Mouse (Mus musculus) testis, adult 2 months (tissue): Measurements from ENCODE around the gene Otop3. TPM values are rescaled to one million over a fixed set of nuclear protein-coding genes. Genes with fewer than 3 reads are reported as not detected.
A peak's percentile ranks its signal among the peaks of the same experiment; 100 is the strongest.

Experiments used
- H3K27ac ChIP-seq: fragments of 200-500 bp; 2 replicates; pipeline ENCODE4 v1.5.1; 2012; ENCODE audit warnings: low read depth, low read length; ENCODE audit not compliant: control insufficient read depth, insufficient read depth
- H3K27me3 ChIP-seq: fragments of 200-500 bp; 2 replicates; pipeline ENCODE4 v1.6.1; 2012; ENCODE audit warnings: mild to moderate bottlenecking, low read length, moderate library complexity; ENCODE audit not compliant: control insufficient read depth, insufficient read depth
- H3K36me3 ChIP-seq: fragments of 200-500 bp; 2 replicates; pipeline ENCODE4 v1.6.1; 2012; ENCODE audit warnings: mild to moderate bottlenecking, low read length; ENCODE audit not compliant: control insufficient read depth, insufficient read depth
- H3K4me1 ChIP-seq: fragments of 200-500 bp; 2 replicates; pipeline ENCODE4 v1.6.1; 2012; ENCODE audit warnings: low read length; ENCODE audit not compliant: control insufficient read depth, insufficient read depth
- H3K4me3 ChIP-seq: fragments of 200-500 bp; 2 replicates; pipeline ENCODE4 v1.5.1; 2012; ENCODE audit warnings: low read depth, mild to moderate bottlenecking, low read length, moderate library complexity, mixed read lengths; ENCODE audit not compliant: control insufficient read depth
- CTCF ChIP-seq: fragments of 200-500 bp; IDR thresholded peaks from 2 replicates; pipeline ENCODE4 v1.5.1; 2012; ENCODE audit warnings: low read depth, mild to moderate bottlenecking, inconsistent platforms, low read length, moderate library complexity; ENCODE audit not compliant: control insufficient read depth, insufficient read depth, insufficient replicate concordance
- POLR2A ChIP-seq: fragments of 200-500 bp; IDR thresholded peaks from 2 replicates; pipeline ENCODE4 v1.6.1; 2012; ENCODE audit warnings: low read depth, mild to moderate bottlenecking, inconsistent platforms, low read length, moderate library complexity; ENCODE audit not compliant: control insufficient read depth
- polyA plus RNA-seq: library from polyadenylated mRNA; depleted of rRNA; stranded (reverse); fragments of >200 nt; gene quantifications from 2 replicates; pipeline ENCODE4 v1.2.3, GENCODE M21; 2012

The Otop3 gene
- polyA plus RNA-seq, 1 experiment = 0.17 TPM

- Histone ChIP-seq H3K27ac (no peak overlapping the region), H3K36me3 (no peaks in the 10 kb centered on the region), H3K4me3 (no peak overlapping the region), H3K4me1 (peaks cover 4% of the 10 kb centered on the region), H3K27me3 (no peaks in the 10 kb centered on the region)
- TF ChIP-seq CTCF (no peak), POLR2A (no peak)
Observed at GRCm38 (mm10) chr11:115353375-115353774, 18.8 kb downstream of the Otop3 start.

- Histone ChIP-seq H3K27ac (no peak overlapping the region), H3K36me3 (no peaks in the 10 kb centered on the region), H3K27me3 (no peaks in the 10 kb centered on the region), H3K4me3 (no peak overlapping the region), H3K4me1 (peaks cover 4% of the 10 kb centered on the region)
- no peak for TF ChIP-seq POLR2A
- TF ChIP-seq CTCF = peak; percentile 96
Observed at GRCm38 (mm10) chr11:115354183-115354582, 19.7 kb downstream of the Otop3 start.

GRCm38 (mm10) chr11:115358468-115358867 is 23.9 kb downstream of the Otop3 start:
- no peak for TF ChIP-seq POLR2A
- no peaks in the 10 kb centered on the region for H3K36me3 ChIP-seq
- H3K27ac ChIP-seq = no peak overlapping the region
- no peaks in the 10 kb centered on the region for H3K27me3 ChIP-seq
- peaks cover 4% of the 10 kb centered on the region for H3K4me1 ChIP-seq
- H3K4me3 ChIP-seq = no peak overlapping the region

GRCm38 (mm10) chr11:115359293-115359692 is 24.8 kb downstream of the Otop3 start:
- Histone ChIP-seq H3K27me3 (no peaks in the 10 kb centered on the region), H3K4me3 (no peak overlapping the region), H3K27ac (no peak overlapping the region), H3K36me3 (no peaks in the 10 kb centered on the region), H3K4me1 (peaks cover 3% of the 10 kb centered on the region)
- no peak for TF ChIP-seq CTCF
- TF ChIP-seq POLR2A = no peak

GRCm38 (mm10) chr11:115359726-115360125 is 25.2 kb downstream of the Otop3 start:
- TF ChIP-seq CTCF = no peak
- Histone ChIP-seq H3K27ac (no peak overlapping the region), H3K4me3 (no peak overlapping the region), H3K27me3 (no peaks in the 10 kb centered on the region), H3K36me3 (no peaks in the 10 kb centered on the region), H3K4me1 (no peaks in the 10 kb centered on the region)

GRCm38 (mm10) chr11:115364136-115364535 is 29.6 kb downstream of the Otop3 start:
- Histone ChIP-seq H3K4me3 (no peak overlapping the region), H3K4me1 (peaks cover 12% of the 10 kb centered on the region), H3K36me3 (no peaks in the 10 kb centered on the region), H3K27me3 (peaks cover 2% of the 10 kb centered on the region; the same call in 1 of the 2 replicates), H3K27ac (no peak overlapping the region)
- TF ChIP-seq CTCF = no peak
- TF ChIP-seq POLR2A = no peak

- no peak for TF ChIP-seq CTCF
- no peak for TF ChIP-seq POLR2A
- Histone ChIP-seq H3K27me3 (peaks cover 2% of the 10 kb centered on the region; the same call in 1 of the 2 replicates), H3K4me3 (no peak overlapping the region), H3K4me1 (peaks cover 12% of the 10 kb centered on the region), H3K27ac (no peak overlapping the region), H3K36me3 (no peaks in the 10 kb centered on the region)
Observed at GRCm38 (mm10) chr11:115366039-115366705, 31.6 kb downstream of the Otop3 start.
